Mouse (Mus musculus) urinary bladder, postnatal 14 days (tissue): ENCODE results near the gene Myd88.

ENCODE experiments used
- DNase-seq: peaks from one replicate; pipeline ENCODE4 v3.0.0; 2021; ENCODE audit warnings: low spot score

The Myd88 gene

GRCm38 (mm10) chr9:119290791-119291190 lies 50.4 kb downstream of the Myd88 start:
- no peak for DNase-seq
